Mouse (Mus musculus) cerebellum, adult 9-11 months (tissue): ENCODE data around the gene Tbc1d20.

ENCODE experiments used
- DNase-seq: peaks from one replicate; pipeline ENCODE4 v3.0.0; 2022

Gene Tbc1d20

DNA sequence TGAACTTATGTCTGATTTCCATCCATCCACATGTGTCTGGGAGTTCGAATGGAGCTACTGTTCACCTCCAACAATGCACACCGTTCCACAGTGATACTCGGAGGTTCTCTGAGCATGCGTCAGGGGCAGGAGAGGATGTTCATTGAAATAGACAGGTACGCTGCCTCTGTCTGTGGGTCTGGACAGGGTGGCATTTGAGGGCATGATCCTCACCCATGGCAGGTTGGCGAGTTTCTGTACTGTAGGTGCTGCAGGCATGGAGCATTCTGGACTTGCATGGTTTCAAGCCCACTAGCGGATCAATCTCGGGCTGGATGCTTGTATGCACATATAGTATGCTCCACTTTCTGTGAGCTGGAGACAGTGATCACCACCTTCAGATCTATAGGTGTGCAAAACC lies 67.6 kb downstream of the Tbc1d20 start:
- DNase-seq: no peak
